Mouse (Mus musculus): ENCODE results near the gene Nup93.

- TF ChIP-seq CTCF (IDR thresholded peaks at IDR 0.05; ENCODE audit: extremely low read depth, insufficient read depth, low read length) (no peak), POLR2A (IDR thresholded peaks at IDR 0.05; ENCODE audit: extremely low read depth, insufficient read depth, low read length) (no peak)
These were observed 102.9 kb downstream of the Nup93 start for GRCm38 (mm10) chr8:94317249-94317648.

Data from cortical plate, adult 2 months (tissue).